Mouse (Mus musculus): Measurements from ENCODE around the gene Fgf22. TPM values are rescaled to one million over a fixed set of nuclear protein-coding genes. Genes with fewer than 3 reads are reported as not detected.

Fgf22 gene
- polyA plus RNA-seq, 1 experiment from 2014 or later: 1.8 TPM

Other genes starting within 250 kb of the Fgf22 start
- 19.2 and 22.4 TPM in 2 replicates for gene Plpp2, start 221.3 kb upstream of the Fgf22 start, polyA plus RNA-seq (2015; fragmentation: Nextera tagmentation; extraction: Ambion mirVana)
- 56.2 and 56.8 TPM in 2 replicates for gene Mier2, start 199.9 kb upstream of the Fgf22 start, polyA plus RNA-seq (2015; fragmentation: Nextera tagmentation; extraction: Ambion mirVana)
- gene Theg, start 167.7 kb upstream of the Fgf22 start, polyA plus RNA-seq (2015; fragmentation: Nextera tagmentation; extraction: Ambion mirVana): not detected in 2 replicates
- gene C2cd4c, start 141.1 kb upstream of the Fgf22 start, polyA plus RNA-seq (2015; fragmentation: Nextera tagmentation; extraction: Ambion mirVana): 0.66 and 0.95 TPM in 2 replicates
- 23.4 and 25.3 TPM in 2 replicates for gene Shc2, start 117.2 kb upstream of the Fgf22 start, polyA plus RNA-seq (2015; fragmentation: Nextera tagmentation; extraction: Ambion mirVana)
- 0.78 and 1.0 TPM in 2 replicates for gene Odf3l2, start 109.3 kb upstream of the Fgf22 start, polyA plus RNA-seq (2015; fragmentation: Nextera tagmentation; extraction: Ambion mirVana)
- 0.69 and 0.94 TPM in 2 replicates for gene Madcam1, start 90.5 kb upstream of the Fgf22 start, polyA plus RNA-seq (2015; fragmentation: Nextera tagmentation; extraction: Ambion mirVana)
- 96.1 and 107 TPM in 2 replicates for gene Tpgs1, start 85.7 kb upstream of the Fgf22 start, polyA plus RNA-seq (2015; fragmentation: Nextera tagmentation; extraction: Ambion mirVana)
- 73.1 and 81.9 TPM in 2 replicates for gene Cdc34, start 72.9 kb upstream of the Fgf22 start, polyA plus RNA-seq (2015; fragmentation: Nextera tagmentation; extraction: Ambion mirVana)
- 1.6 and 1.8 TPM in 2 replicates for gene Gzmm, start 66.1 kb upstream of the Fgf22 start, polyA plus RNA-seq (2015; fragmentation: Nextera tagmentation; extraction: Ambion mirVana)
- gene Bsg, start 50.6 kb upstream of the Fgf22 start, polyA plus RNA-seq (2015; fragmentation: Nextera tagmentation; extraction: Ambion mirVana): 844 and 915 TPM in 2 replicates
- gene Hcn2, start 38.4 kb upstream of the Fgf22 start, polyA plus RNA-seq (2015; fragmentation: Nextera tagmentation; extraction: Ambion mirVana): 0.87 and 0.89 TPM in 2 replicates
- 45.3 and 45.9 TPM in 2 replicates for gene Polrmt, start 8.5 kb upstream of the Fgf22 start, polyA plus RNA-seq (2015; fragmentation: Nextera tagmentation; extraction: Ambion mirVana)
- gene Rnf126, start 11.9 kb downstream of the Fgf22 start, polyA plus RNA-seq (2015; fragmentation: Nextera tagmentation; extraction: Ambion mirVana): 90.2 and 92.3 TPM in 2 replicates
- 2.2 and 3.5 TPM in 2 replicates for gene Fstl3, start 22.2 kb downstream of the Fgf22 start, polyA plus RNA-seq (2015; fragmentation: Nextera tagmentation; extraction: Ambion mirVana)
- 0.19 TPM in 2 replicates for gene Prss57, start 35.9 kb downstream of the Fgf22 start, polyA plus RNA-seq (2015; fragmentation: Nextera tagmentation; extraction: Ambion mirVana)
- 318 and 333 TPM in 2 replicates for gene Palm, start 38.5 kb downstream of the Fgf22 start, polyA plus RNA-seq (2015; fragmentation: Nextera tagmentation; extraction: Ambion mirVana)
- gene Misp, start 65.9 kb downstream of the Fgf22 start, polyA plus RNA-seq (2015; fragmentation: Nextera tagmentation; extraction: Ambion mirVana): 0.34 and 0.73 TPM in 2 replicates
- 58.8 and 65.1 TPM in 2 replicates for gene Ptbp1, start 99.4 kb downstream of the Fgf22 start, polyA plus RNA-seq (2015; fragmentation: Nextera tagmentation; extraction: Ambion mirVana)
- gene Prtn3, start 119.4 kb downstream of the Fgf22 start, polyA plus RNA-seq (2015; fragmentation: Nextera tagmentation; extraction: Ambion mirVana): 12.5 and 12.7 TPM in 2 replicates
- gene Plppr3, start 119.6 kb downstream of the Fgf22 start, polyA plus RNA-seq (2015; fragmentation: Nextera tagmentation; extraction: Ambion mirVana): 471 and 472 TPM in 2 replicates
- gene Elane, start 131.2 kb downstream of the Fgf22 start, polyA plus RNA-seq (2015; fragmentation: Nextera tagmentation; extraction: Ambion mirVana): not detected in 2 replicates
- gene Cfd, start 135.8 kb downstream of the Fgf22 start, polyA plus RNA-seq (2015; fragmentation: Nextera tagmentation; extraction: Ambion mirVana): 0.20 TPM in 1 of 2 replicates, not detected in the other
- 55.4 and 56.6 TPM in 2 replicates for gene Med16, start 153.8 kb downstream of the Fgf22 start, polyA plus RNA-seq (2015; fragmentation: Nextera tagmentation; extraction: Ambion mirVana)
- 2.6 and 13.4 TPM in 2 replicates for gene Gm26602, start 155.8 kb downstream of the Fgf22 start, polyA plus RNA-seq (2015; fragmentation: Nextera tagmentation; extraction: Ambion mirVana)
- gene Kiss1r, start 161.9 kb downstream of the Fgf22 start, polyA plus RNA-seq (2015; fragmentation: Nextera tagmentation; extraction: Ambion mirVana): 3.5 and 3.8 TPM in 2 replicates
- 273 and 293 TPM in 2 replicates for gene R3hdm4, start 166.1 kb downstream of the Fgf22 start, polyA plus RNA-seq (2015; fragmentation: Nextera tagmentation; extraction: Ambion mirVana)
- 1.7 and 2.2 TPM in 2 replicates for gene Arid3a, start 172.0 kb downstream of the Fgf22 start, polyA plus RNA-seq (2015; fragmentation: Nextera tagmentation; extraction: Ambion mirVana)
- 79.5 and 89.4 TPM in 2 replicates for gene Wdr18, start 205.1 kb downstream of the Fgf22 start, polyA plus RNA-seq (2015; fragmentation: Nextera tagmentation; extraction: Ambion mirVana)
- gene Grin3b, start 215.6 kb downstream of the Fgf22 start, polyA plus RNA-seq (2015; fragmentation: Nextera tagmentation; extraction: Ambion mirVana): 0.20 and 0.28 TPM in 2 replicates
- 15.3 and 16.2 TPM in 2 replicates for gene Tmem259, start 229.3 kb downstream of the Fgf22 start, polyA plus RNA-seq (2015; fragmentation: Nextera tagmentation; extraction: Ambion mirVana)
- gene Cnn2, start 233.5 kb downstream of the Fgf22 start, polyA plus RNA-seq (2015; fragmentation: Nextera tagmentation; extraction: Ambion mirVana): 25.7 and 26.2 TPM in 2 replicates
- gene Abca7, start 241.4 kb downstream of the Fgf22 start, polyA plus RNA-seq (2015; fragmentation: Nextera tagmentation; extraction: Ambion mirVana): 4.1 and 4.8 TPM in 2 replicates

All from midbrain, embryonic 16.5 days (tissue).